Mouse (Mus musculus) megakaryocyte progenitor cell, adult 5-6 weeks (primary cell): Measurements from ENCODE around the gene Alkbh6. TPM values are rescaled to one million over a fixed set of nuclear protein-coding genes. Genes with fewer than 3 reads are reported as not detected.

Experiments used
- ATAC-seq: replicated peaks from 2 replicates; pipeline ENCODE4 v1.8.0; 2016; ENCODE audit warnings: mild to moderate bottlenecking, moderate TSS enrichment, inconsistent platforms; ENCODE audit not compliant: poor library complexity
- total RNA-seq, 2 experiments: library from RNA; stranded (forward) in 1 of 2; stranded (reverse) in 1 of 2; fragments of 157-497, 149-512 nt in 1 of 2; fragments of 200-1000 nt in 1 of 2; gene quantifications; 2 replicates each; pipeline versions ENCODE4 v1.2.3 to v1.2.4; 2015 to 2017

The Alkbh6 gene
- total RNA-seq, 2 experiments from 2014 or later, result 21.9 to 41.8 TPM

DNA sequence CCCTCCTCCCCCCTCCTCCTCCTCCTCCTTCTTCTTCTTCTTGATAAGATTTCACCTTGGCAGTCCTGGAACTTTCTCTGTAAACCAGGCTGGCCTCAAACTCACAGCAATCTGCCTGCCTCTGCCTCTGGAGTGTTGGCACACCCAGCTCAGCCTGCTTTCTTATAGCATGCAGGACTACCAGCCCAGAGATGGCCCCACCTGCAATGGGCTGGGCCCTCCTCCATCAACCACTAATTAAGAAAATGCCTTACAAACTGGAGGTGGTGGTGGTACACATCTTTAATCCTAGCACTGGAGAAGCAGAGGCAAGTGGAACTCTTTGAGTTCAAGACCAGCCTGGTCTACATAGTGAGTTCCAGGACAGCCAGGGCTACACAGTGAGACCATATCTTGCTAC is 17.9 kb downstream of the Alkbh6 start:
- no peak for ATAC-seq

DNA sequence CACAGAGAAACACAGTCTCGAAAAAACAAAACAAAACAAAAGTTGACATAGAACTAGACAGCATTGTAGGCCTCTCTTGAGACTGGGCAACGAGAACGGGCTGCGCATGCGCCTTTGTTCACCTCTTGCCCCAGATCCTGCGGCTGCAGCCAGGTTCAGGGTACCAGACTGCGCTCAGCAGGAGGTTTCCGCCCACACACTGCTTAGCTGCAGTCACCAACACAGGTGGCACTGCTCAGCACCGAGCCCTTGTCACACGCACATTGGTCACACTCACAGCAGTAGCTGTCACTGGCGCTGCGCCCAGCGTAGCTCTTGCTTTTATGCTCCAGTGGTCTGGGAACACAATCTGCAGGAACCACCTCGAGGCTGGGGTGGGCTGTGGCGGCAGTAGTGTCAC is 18.6 kb downstream of the Alkbh6 start:
- ATAC-seq, result no peak

DNA sequence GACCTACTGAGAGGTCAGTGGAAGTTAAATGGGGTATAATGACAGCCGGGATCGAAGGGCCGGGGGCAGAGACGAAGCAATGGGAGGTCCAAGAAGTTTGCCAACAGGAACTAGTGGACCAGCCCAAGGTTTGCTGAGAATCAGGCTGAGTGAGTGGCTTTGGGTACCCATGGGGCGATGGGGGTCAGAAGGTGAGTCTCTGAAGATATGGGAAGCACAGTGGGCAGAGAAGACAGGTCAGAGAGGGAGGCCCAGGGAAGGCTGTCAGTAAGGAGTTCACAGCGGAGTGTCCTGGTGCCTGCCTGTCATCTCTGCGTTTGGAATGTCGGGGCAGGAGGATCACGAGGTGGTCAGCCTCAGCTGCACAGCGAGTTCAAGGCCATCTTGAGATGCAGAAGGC is 19.9 kb downstream of the Alkbh6 start:
- ATAC-seq, result no peak

DNA sequence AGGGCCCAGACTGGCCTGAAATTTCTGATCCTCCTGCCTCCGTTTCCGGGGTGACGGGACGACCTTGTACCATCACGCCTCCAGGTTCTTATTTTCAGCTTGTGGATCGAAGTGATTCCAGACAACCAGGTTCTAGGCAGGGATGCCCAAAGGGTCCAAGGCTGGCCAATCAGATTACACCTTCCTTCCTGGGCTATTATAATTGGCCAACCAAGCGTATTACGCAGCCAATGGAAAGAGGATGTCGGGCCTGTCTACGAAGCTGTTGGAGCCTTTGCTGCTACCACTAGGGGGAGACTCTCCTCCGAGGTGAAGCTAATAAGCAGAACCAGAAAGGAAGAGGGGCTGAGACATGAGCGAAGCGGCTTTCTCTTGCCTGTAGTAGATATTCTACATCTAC is 23.4 kb downstream of the Alkbh6 start:
- ATAC-seq, result peak; percentile 87

- peak; percentile 45 for ATAC-seq
Measured at GRCm38 (mm10) chr7:30332622-30333259, 24.2 kb downstream of the Alkbh6 start.

DNA sequence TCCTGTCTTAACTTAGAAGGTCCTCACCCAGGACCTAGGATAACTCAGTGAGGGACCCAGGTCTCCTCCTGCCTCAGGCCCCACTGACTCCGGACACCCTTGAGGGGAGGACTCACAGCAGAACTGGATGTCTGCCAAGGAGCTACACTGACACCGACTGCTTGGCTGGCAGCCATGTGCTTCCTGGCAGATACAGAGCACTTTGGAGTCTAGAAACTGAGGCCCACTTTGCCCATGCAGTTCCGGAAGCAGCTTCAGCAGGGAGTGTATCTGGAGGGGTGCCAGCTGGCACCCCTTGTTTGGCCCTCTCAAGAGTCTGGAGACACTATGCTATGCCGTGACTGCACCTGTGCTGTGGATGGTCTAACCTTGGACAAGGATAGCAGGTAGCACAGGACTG is 24.9 kb downstream of the Alkbh6 start:
- ATAC-seq, result peak; percentile 24

- ATAC-seq, result no peak
Measured at GRCm38 (mm10) chr7:30334563-30334962, 26.0 kb downstream of the Alkbh6 start.

DNA sequence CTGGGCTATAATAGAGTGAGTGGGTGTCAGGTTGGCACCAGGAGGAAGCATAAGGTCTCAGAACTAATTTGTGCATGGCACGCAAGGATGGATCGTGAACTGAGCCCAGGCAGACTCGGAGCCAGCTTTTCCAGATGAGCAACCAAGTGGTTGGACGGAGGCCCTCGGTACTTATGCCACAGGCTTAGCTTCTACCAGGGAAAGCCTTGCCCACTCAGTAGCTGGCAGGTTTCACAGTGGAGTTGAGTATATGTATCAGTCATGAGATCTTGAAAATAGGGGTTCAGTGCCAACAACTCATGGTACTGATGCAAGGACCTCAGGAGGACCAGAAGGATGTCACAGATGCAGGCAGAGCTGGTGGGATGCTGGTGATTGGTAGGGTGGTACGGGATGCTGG is 27.2 kb downstream of the Alkbh6 start:
- ATAC-seq, result no peak

GRCm38 (mm10) chr7:30336384-30336783 is 27.9 kb downstream of the Alkbh6 start:
- ATAC-seq, result peak; percentile 78

DNA sequence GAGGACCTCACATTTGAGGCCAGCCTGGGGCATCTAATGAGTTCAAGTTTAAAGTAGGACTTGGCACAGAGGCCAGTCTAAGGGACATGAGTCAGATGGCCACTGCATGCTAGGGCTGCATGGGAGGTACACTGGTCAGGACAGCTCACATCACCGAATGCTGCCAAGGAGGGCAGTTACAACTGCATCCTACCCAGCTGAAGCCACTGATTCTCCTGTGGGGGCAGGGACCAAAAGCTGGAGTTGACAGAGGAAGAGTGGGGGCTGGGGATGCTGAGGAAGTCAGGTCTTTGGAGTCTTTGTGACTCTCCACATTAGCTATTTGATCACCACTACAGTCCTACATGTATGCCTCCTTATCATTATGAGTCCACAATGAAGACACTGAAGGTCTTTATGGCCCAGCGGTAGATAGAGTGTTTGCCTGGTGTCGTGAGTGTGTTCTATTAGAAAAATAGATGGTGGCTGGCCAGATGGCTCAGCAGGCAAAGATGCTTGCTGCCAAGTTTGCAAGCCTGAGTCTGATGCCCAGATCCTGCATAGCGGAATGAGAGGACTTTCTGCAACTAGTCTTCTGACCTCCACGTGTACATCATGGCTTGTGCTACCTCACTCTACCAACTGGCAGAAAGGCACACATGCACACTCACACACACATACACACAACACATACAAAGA is 31.1 kb downstream of the Alkbh6 start:
- ATAC-seq, result no peak

DNA sequence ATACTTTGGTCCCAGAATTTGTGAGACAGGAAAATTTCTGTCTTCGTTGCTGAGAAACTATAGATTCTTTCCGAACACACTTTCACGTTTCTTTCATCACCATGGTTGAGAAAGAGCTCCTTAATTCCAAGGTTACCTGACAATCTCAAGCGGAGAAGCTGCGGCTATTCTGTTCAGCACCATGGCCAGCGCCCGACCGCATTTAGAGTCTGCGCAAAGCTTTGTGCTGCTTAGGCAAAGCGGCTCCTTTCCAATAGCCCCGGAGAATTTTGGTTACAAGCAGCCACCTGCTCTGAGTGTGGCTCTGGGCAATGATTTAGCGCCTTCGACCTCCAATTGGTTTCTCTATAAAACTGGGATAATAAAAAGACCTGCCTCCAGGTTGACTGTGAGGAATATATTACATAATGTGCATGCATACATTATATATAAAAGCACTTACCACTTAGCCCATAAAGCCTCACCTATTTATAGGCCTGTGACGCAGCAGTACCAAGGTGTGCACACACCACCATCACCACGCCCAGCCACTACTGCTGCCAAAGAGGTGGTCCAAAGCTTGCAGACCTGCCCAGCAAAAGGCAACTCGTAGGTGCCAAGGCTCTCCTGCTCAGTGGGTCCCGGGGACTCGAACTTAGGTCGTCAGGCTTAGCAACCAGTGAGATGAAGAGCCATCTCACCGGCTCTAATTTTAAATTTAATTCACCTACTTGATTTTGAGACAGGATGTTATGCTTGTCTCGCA is 38.3 kb downstream of the Alkbh6 start:
- ATAC-seq, result peak; percentile 80

GRCm38 (mm10) chr7:30347828-30348227 is 39.3 kb downstream of the Alkbh6 start:
- ATAC-seq, result peak; percentile 93

GRCm38 (mm10) chr7:30353279-30353822 is 44.8 kb downstream of the Alkbh6 start:
- peak; percentile 74 for ATAC-seq

GRCm38 (mm10) chr7:30354059-30354458 is 45.5 kb downstream of the Alkbh6 start:
- ATAC-seq, result no peak

DNA sequence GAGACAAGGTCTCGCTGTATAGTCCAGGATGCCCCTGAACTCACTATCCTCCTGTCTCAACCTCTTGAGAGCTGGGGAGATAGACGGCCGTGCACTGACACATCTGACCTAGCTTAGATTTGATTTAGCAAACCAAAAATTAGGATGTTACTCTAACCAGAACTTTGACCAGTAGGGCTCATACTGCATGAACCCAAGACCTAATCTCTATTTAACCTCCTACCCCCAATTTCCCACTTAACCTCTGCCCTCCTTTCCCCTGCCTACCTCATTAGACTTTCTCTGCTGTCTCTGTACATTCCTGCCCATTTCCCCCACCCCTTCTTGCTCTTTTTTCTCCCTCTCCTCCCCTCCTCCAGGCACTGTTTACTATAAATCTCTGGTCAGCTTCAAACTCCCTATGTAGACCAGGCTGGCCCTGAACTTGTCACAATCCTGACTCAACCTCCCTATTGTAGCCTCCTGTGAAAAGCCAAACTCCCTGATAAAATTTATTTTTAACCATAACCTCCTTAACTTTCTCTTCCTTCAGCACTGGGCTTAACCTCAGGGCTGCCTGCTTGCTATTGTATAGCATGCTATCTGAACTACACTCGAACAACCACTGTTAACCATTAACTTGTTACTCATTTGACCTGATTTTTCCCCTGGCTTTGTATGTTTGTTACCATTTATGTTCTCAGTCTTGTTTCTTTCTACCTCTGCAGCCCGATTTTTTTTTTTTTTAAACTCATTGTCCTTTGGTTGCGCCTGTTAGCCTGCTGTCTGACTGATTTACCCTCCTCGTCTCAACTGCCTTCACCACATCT is 50.1 kb downstream of the Alkbh6 start:
- ATAC-seq, result no peak

- ATAC-seq, result no peak
Measured at GRCm38 (mm10) chr7:30359276-30359865, 50.9 kb downstream of the Alkbh6 start.

DNA sequence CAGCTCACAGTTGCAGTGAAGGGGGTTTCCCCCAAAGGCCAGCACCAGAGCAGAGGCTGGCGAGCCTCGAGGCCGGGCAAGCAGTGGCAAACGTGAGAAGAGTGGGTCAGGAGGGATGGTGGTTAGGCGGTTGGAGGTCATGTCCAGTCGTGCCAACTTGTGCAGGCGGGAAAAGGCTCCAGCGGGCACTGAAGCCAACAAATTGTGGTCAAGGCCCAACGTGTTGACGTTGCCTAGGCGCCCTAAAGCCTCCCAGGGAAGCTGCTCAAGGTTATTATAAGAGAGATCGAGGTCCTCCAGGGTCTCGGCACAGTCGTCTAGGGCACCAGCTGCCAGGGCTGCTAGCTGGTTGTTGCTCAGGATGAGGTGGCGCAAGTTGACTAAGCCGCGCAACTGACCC is 51.5 kb downstream of the Alkbh6 start:
- ATAC-seq, result no peak

DNA sequence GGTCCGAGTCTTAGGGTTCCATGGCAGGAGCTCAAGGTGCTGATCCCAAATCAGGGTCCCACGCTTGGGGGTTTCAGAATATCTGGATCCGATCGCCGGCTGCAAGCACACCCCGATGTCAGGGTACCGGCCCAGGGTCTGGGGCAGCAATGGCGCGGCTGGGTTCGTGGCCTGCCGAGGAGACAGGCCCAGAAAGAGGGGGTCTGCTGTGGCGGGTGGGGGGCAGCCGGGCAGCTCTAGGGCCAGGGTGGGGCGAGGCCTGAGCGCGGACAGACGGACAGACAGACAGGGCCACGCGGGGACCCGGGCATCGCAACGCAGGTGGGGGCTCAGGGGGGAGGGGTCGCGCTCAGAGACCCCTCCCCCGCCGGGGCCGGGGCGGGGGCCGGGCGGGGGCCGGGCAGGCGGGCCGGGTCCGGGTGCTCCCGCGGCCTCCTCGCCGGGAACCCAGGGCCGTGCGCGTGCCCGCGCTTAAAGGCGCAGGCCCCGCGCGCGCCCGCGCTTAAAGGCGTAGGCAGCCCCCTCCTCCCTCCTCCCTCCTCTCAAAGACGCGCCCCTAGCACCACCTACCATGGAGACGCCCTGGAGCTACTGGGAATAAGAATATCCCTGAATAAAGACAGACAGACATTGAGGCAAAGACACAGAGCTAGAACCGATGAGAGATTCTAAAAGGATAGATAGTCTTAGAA is 54.3 kb downstream of the Alkbh6 start, which contains the start of gene Lrfn3:
Lrfn3 (minus strand) TSS at position 121 of the 692 bp plus-strand sequence.
- no peak for ATAC-seq

DNA sequence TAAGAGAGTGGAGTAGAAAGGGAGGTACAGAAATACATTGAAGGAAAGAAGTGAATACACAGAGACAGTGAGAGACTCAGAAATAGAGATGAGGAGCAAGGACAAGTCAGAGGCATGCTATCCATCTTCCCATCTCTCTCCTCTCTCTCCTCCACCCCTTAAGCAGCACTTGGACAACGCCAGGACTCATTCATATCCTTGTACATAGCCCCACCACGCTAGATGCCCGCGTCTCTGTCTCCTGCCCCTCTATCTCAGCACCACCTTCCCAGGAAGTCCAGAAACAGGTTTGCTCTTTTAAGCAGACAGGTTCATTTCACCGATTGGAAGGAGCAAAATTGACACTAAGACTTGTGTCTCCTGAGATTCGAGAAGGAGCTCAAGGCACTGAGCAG is 54.8 kb downstream of the Alkbh6 start:
- no peak for ATAC-seq
